Mouse (Mus musculus): ENCODE results near the gene Fkbp5. TPM values are rescaled to one million over a fixed set of nuclear protein-coding genes. Genes with fewer than 3 reads are reported as not detected.

Gene Fkbp5
- polyA plus RNA-seq, 1 experiment from 2014 or later, result 32.8 TPM

- peaks cover 11% of the 10 kb centered on the region; the same call in 1 of the 2 replicates for H3K4me1 ChIP-seq
- no peak overlapping the region for H3K27ac ChIP-seq (replicated peaks)
- H3K9me3 ChIP-seq, result no peaks in the 10 kb centered on the region
- no peak for DNase-seq (ENCODE audit: low spot score)
- H3K36me3 ChIP-seq (replicated peaks), result peaks cover 52% of the 10 kb centered on the region
- 85% methylated on average over 6 of the region's 6 CpGs for WGBS
- H3K27me3 ChIP-seq (replicated peaks; ENCODE audit: low read depth, poor library complexity, severe bottlenecking), result no peaks in the 10 kb centered on the region
- no peak overlapping the region for H3K4me3 ChIP-seq
These were observed 78.8 kb downstream of the Fkbp5 start for GRCm38 (mm10) chr17:28438342-28439115.

GRCm38 (mm10) chr17:28437938-28438337 is 79.4 kb downstream of the Fkbp5 start:
- no peaks in the 10 kb centered on the region for H3K9me3 ChIP-seq
- no peak for DNase-seq (ENCODE audit: low spot score)
- H3K4me3 ChIP-seq, result no peak overlapping the region
- WGBS, result 79% methylated on average over 2 of the region's 2 CpGs
- peaks cover 54% of the 10 kb centered on the region for H3K36me3 ChIP-seq (replicated peaks)
- H3K4me1 ChIP-seq, result peaks cover 11% of the 10 kb centered on the region; the same call in 1 of the 2 replicates
- H3K27me3 ChIP-seq (replicated peaks; ENCODE audit: low read depth, poor library complexity, severe bottlenecking), result no peaks in the 10 kb centered on the region
- no peak overlapping the region for H3K27ac ChIP-seq (replicated peaks)

GRCm38 (mm10) chr17:28434921-28435485 is 82.3 kb downstream of the Fkbp5 start:
- WGBS, result 89% methylated on average over 5 of the region's 5 CpGs
- H3K27me3 ChIP-seq (replicated peaks; ENCODE audit: low read depth, poor library complexity, severe bottlenecking), result no peaks in the 10 kb centered on the region
- no peaks in the 10 kb centered on the region for H3K9me3 ChIP-seq
- DNase-seq (ENCODE audit: low spot score), result no peak
- H3K4me3 ChIP-seq, result no peak overlapping the region
- peaks cover 53% of the 10 kb centered on the region for H3K36me3 ChIP-seq (replicated peaks)
- H3K4me1 ChIP-seq, result peaks cover 14% of the 10 kb centered on the region; the same call in 1 of the 2 replicates
- no peak overlapping the region for H3K27ac ChIP-seq (replicated peaks)

GRCm38 (mm10) chr17:28433029-28433428 is 84.3 kb downstream of the Fkbp5 start:
- no peak overlapping the region for H3K4me3 ChIP-seq
- peaks cover 56% of the 10 kb centered on the region for H3K36me3 ChIP-seq (replicated peaks)
- 92% methylated on average over 6 of the region's 6 CpGs for WGBS
- peaks cover 18% of the 10 kb centered on the region for H3K4me1 ChIP-seq
- DNase-seq (ENCODE audit: low spot score), result no peak
- no peaks in the 10 kb centered on the region for H3K27me3 ChIP-seq (replicated peaks; ENCODE audit: low read depth, poor library complexity, severe bottlenecking)
- no peaks in the 10 kb centered on the region for H3K9me3 ChIP-seq
- H3K27ac ChIP-seq (replicated peaks), result no peak overlapping the region

- H3K9me3 ChIP-seq, result no peaks in the 10 kb centered on the region
- no peaks in the 10 kb centered on the region for H3K27me3 ChIP-seq (replicated peaks; ENCODE audit: low read depth, poor library complexity, severe bottlenecking)
- peaks cover 60% of the 10 kb centered on the region for H3K36me3 ChIP-seq (replicated peaks)
- H3K4me1 ChIP-seq, result peaks cover 15% of the 10 kb centered on the region
- 90% methylated on average over 6 of the region's 6 CpGs for WGBS
- no peak for DNase-seq (ENCODE audit: low spot score)
- no peak overlapping the region; the same call in 1 of the 2 replicates for H3K27ac ChIP-seq (replicated peaks)
- no peak overlapping the region for H3K4me3 ChIP-seq
These were observed 85.4 kb downstream of the Fkbp5 start for GRCm38 (mm10) chr17:28431931-28432335.

- no peaks in the 10 kb centered on the region for H3K27me3 ChIP-seq (replicated peaks; ENCODE audit: low read depth, poor library complexity, severe bottlenecking)
- peaks cover 7% of the 10 kb centered on the region for H3K4me1 ChIP-seq
- H3K9me3 ChIP-seq, result no peaks in the 10 kb centered on the region
- H3K36me3 ChIP-seq (replicated peaks), result peaks cover 60% of the 10 kb centered on the region
- no peak overlapping the region for H3K4me3 ChIP-seq
- 78% methylated on average over 7 of the region's 7 CpGs for WGBS
- H3K27ac ChIP-seq (replicated peaks), result no peak overlapping the region
- DNase-seq (ENCODE audit: low spot score), result no peak
These were observed 86.3 kb downstream of the Fkbp5 start for GRCm38 (mm10) chr17:28431038-28431437.

- Histone ChIP-seq H3K36me3 (replicated peaks) (peaks cover 62% of the 10 kb centered on the region), H3K4me1 (peaks cover 7% of the 10 kb centered on the region), H3K27me3 (replicated peaks; ENCODE audit: low read depth, poor library complexity, severe bottlenecking) (no peaks in the 10 kb centered on the region), H3K27ac (replicated peaks) (no peak overlapping the region), H3K4me3 (no peak overlapping the region), H3K9me3 (no peaks in the 10 kb centered on the region)
- DNase-seq (ENCODE audit: low spot score), result no peak
- WGBS, result 79% methylated on average over 15 of the region's 15 CpGs
These were observed 88.7 kb downstream of the Fkbp5 start for GRCm38 (mm10) chr17:28428474-28429258.

GRCm38 (mm10) chr17:28427666-28428065 is 89.7 kb downstream of the Fkbp5 start:
- Histone ChIP-seq H3K36me3 (replicated peaks) (peaks cover 57% of the 10 kb centered on the region), H3K27ac (replicated peaks) (no peak overlapping the region), H3K4me3 (no peak overlapping the region), H3K27me3 (replicated peaks; ENCODE audit: low read depth, poor library complexity, severe bottlenecking) (no peaks in the 10 kb centered on the region), H3K4me1 (peaks cover 7% of the 10 kb centered on the region), H3K9me3 (no peaks in the 10 kb centered on the region)
- DNase-seq (ENCODE audit: low spot score), result no peak
- WGBS, result 93% methylated on average over 6 of the region's 6 CpGs

- Histone ChIP-seq H3K27ac (replicated peaks) (no peak overlapping the region), H3K4me1 (peaks cover 19% of the 10 kb centered on the region), H3K9me3 (no peaks in the 10 kb centered on the region), H3K36me3 (replicated peaks) (peaks cover 56% of the 10 kb centered on the region), H3K27me3 (replicated peaks; ENCODE audit: low read depth, poor library complexity, severe bottlenecking) (no peaks in the 10 kb centered on the region), H3K4me3 (no peak overlapping the region)
- WGBS, result 91% methylated on average over 6 of the region's 6 CpGs
- DNase-seq (ENCODE audit: low spot score), result no peak
These were observed 93.0 kb downstream of the Fkbp5 start for GRCm38 (mm10) chr17:28424373-28424772.

GRCm38 (mm10) chr17:28421071-28421470 is 96.3 kb downstream of the Fkbp5 start:
- H3K4me1 ChIP-seq, result peaks cover 15% of the 10 kb centered on the region
- no peaks in the 10 kb centered on the region for H3K27me3 ChIP-seq (replicated peaks; ENCODE audit: low read depth, poor library complexity, severe bottlenecking)
- no peaks in the 10 kb centered on the region for H3K9me3 ChIP-seq
- 88% methylated on average over 5 of the region's 5 CpGs for WGBS
- H3K27ac ChIP-seq (replicated peaks), result no peak overlapping the region
- no peak for DNase-seq (ENCODE audit: low spot score)
- H3K4me3 ChIP-seq, result no peak overlapping the region
- H3K36me3 ChIP-seq (replicated peaks), result peaks cover 38% of the 10 kb centered on the region

- H3K36me3 ChIP-seq (replicated peaks), result peaks cover 40% of the 10 kb centered on the region
- H3K27me3 ChIP-seq (replicated peaks; ENCODE audit: low read depth, poor library complexity, severe bottlenecking), result no peaks in the 10 kb centered on the region
- no peak for DNase-seq (ENCODE audit: low spot score)
- H3K9me3 ChIP-seq, result no peaks in the 10 kb centered on the region
- no peak overlapping the region for H3K4me3 ChIP-seq
- H3K27ac ChIP-seq (replicated peaks), result no peak overlapping the region
- peaks cover 15% of the 10 kb centered on the region for H3K4me1 ChIP-seq
- WGBS, result 70% methylated on average over 12 of the region's 12 CpGs
These were observed 96.9 kb downstream of the Fkbp5 start for GRCm38 (mm10) chr17:28420229-28421051.

- Histone ChIP-seq H3K4me3 (no peak overlapping the region), H3K27ac (replicated peaks) (no peak overlapping the region), H3K9me3 (no peaks in the 10 kb centered on the region), H3K4me1 (peaks cover 15% of the 10 kb centered on the region), H3K27me3 (replicated peaks; ENCODE audit: low read depth, poor library complexity, severe bottlenecking) (no peaks in the 10 kb centered on the region), H3K36me3 (replicated peaks) (peaks cover 43% of the 10 kb centered on the region)
- 83% methylated on average over 6 of the region's 6 CpGs for WGBS
- no peak for DNase-seq (ENCODE audit: low spot score)
These were observed 97.7 kb downstream of the Fkbp5 start for GRCm38 (mm10) chr17:28419636-28420035.
